Mouse (Mus musculus): ENCODE results near the gene H2al2b.
"Not testable (repeated sequence)": the region's sequence is repeated elsewhere in the genome, so short reads cannot be mapped to it uniquely, and the experiment has no call there.

Gene H2al2b

DNA sequence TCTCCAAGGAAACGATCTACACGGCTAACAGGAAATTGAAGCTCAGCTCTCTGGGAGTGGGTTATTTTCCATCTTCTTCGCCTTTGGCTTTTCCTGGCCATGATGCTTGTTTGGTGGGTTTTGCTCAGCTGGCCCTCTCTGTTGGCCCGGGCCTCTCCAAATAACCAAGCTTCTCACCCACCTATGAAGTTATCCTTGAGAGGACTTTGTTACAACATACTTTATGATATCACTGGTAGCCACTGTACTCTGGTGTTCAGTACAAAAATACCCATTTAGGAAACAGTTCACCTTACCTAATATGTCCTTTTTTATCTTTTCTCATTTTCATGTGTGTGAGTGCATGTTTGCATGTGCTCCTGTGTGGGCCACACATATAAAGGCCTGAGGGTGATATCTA is at the start of gene H2al2b:
Gene H2al2b, minus strand, starts transcription at position 101 of the 400 bp plus-strand sequence.
- DNase-seq = not testable (repeated sequence)
